Mouse (Mus musculus) kidney, adult 10 weeks (tissue): ENCODE measurements around the gene Klhdc10. TPM values are rescaled to one million over a fixed set of nuclear protein-coding genes. Genes with fewer than 3 reads are reported as not detected.

Source experiments
- polyA plus RNA-seq: library from polyadenylated mRNA; stranded (reverse); fragments of 350-450 nt; fragmentation: Illumina TruSeq; extraction: RNeasy Lipid Tissue Mini Kit (QIAGEN cat#74804); gene quantifications from one replicate; pipeline ENCODE4 v1.2.3, GENCODE M21; 2014; ENCODE audit warnings: low read depth, low replicate concordance

The Klhdc10 gene
- 55.3 TPM for polyA plus RNA-seq

DNA sequence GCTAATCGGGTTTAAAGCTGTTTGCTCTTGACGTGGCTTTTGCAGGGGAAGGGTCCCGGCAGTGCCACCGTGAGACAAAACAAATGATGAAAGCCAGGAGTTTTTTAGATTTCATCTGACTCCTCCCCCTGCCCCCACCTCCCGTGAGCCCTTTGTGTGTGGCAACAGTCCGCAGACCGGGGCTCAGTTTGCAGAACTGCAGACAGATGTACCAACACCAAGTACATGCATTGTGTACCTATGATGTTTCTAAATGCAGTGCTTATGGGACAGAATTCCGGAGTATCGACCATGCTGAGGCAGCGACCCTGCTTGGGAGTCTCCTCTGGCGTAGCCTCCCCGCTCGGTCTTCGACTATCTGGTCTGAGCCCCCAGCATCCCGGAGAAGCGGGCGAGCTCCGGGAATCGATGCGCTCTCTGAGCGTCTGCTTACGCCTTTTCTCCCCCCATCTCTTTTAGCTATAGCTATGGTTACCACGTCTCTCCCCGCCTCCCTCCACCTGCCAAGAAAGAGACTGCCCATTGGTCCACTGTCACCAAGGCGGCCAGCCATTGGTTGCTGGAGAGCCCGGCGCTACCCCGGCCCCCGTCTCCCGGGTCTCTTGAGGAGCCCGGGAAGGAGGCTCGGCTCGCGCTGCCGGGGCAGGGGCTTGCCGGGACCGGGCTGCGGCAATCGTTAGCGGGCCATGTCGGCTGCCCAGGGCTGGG is at the start of gene Klhdc10:
Gene Klhdc10, plus strand, starts transcription at position 561 of the 708 bp plus-strand sequence.

GRCm38 (mm10) chr6:30390714-30391697 is 10.7 kb upstream of the Klhdc10 start, which contains the start of gene Zc3hc1:
Zc3hc1 (minus strand) TSS chr6:30391028.

Other genes with a start within 250 kb of the Klhdc10 start
- gene Ube2h, start 97.3 kb upstream of the Klhdc10 start, polyA plus RNA-seq, result 41.8 TPM
- 1.7 TPM for gene Zc3hc1, start 10.8 kb upstream of the Klhdc10 start, polyA plus RNA-seq
- 29.1 TPM for gene Tmem209, start 107.9 kb downstream of the Klhdc10 start, polyA plus RNA-seq
- gene Ssmem1, start 108.0 kb downstream of the Klhdc10 start, polyA plus RNA-seq, result not detected
- gene Cpa2, start 139.7 kb downstream of the Klhdc10 start, polyA plus RNA-seq, result not detected
- gene Cpa4, start 166.5 kb downstream of the Klhdc10 start, polyA plus RNA-seq, result not detected
- not detected for gene Cpa5, start 209.1 kb downstream of the Klhdc10 start, polyA plus RNA-seq
- not detected for gene Cpa1, start 237.3 kb downstream of the Klhdc10 start, polyA plus RNA-seq